Comparison of ENCODE assay signal across 13 mouse cellular contexts in the genomic region with DNA sequence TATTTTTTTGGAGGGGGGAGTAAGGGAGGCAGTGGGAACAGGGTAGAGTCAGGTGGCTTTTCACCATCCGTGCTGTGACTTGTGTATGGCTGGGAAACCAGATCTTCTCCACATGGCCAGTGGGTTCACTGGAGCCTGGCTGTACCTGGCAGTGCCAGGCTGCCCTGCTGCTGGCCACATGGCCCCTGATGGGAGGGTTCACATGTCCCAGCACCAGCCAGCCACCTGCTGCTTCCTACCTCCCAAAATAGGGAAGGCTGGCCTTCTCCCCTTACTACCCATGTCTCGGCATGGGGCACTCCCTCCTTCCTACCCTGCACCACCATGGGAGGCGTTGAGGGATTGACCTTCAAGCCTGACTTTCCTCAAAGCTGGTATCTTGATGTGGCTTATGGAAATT.
A peak's percentile ranks its signal among the peaks of the same experiment; 100 is the strongest.
DNase-seq lines count a peak whose midpoint lies in the region; TF ChIP-seq lines count a peak whose summit lies in the region.
"Had no signal": no experiment of that assay in that cellular context is flagged by ENCODE, and none has a peak within 500 bp of the region (broad histone marks: within the 10 kb centered on the region; RNA-seq: fewer than 3 reads in every experiment).

No protein-coding gene starts in this region.

- peak; percentile 85 for DNase-seq in gastrocnemius, adult 18-20 months (ENCODE audit: low spot score)
- DNase-seq in gastrocnemius, postnatal 4 days (ENCODE audit: low spot score in 2 of 2), result no peak
- peak; percentile 27 for DNase-seq in heart, adult 8-10 months (ENCODE audit: low spot score)
- DNase-seq in heart, postnatal 25 days (ENCODE audit: low spot score), result no peak
- DNase-seq in gastrocnemius, adult 8-10 months (ENCODE audit: low spot score in 2 of 2), result peak; percentile 73 to 87
- no peak for DNase-seq in layer of hippocampus, adult 9-11 months
- DNase-seq: adrenal gland, postnatal 25 days; cerebellum, adult 18-20 months had no signal

- H3K27me3 ChIP-seq in myocyte (ENCODE audit: control insufficient read depth, insufficient read depth, insufficient read length), result no peaks in the 10 kb centered on the region
- H3K27me3 ChIP-seq: embryonic facial prominence, embryonic 13.5 days; hindbrain, embryonic 15.5 days had no signal

- no peaks in the 10 kb centered on the region for H3K36me3 ChIP-seq in myocyte (ENCODE audit: control insufficient read depth, insufficient read depth)
- H3K36me3 ChIP-seq: embryonic facial prominence, embryonic 13.5 days; forebrain, embryonic 12.5 days; heart, embryonic 15.5 days; hindbrain, embryonic 15.5 days had no signal

- no peaks in the 10 kb centered on the region for H3K79me2 ChIP-seq in myocyte (ENCODE audit: control insufficient read depth, insufficient read depth)

- H3K4me2 ChIP-seq in myocyte (ENCODE audit: low read depth), result peak overlapping the region; percentile 58
- H3K4me2 ChIP-seq: embryonic facial prominence, embryonic 13.5 days; forebrain, embryonic 12.5 days; heart, embryonic 15.5 days; hindbrain, embryonic 15.5 days had no signal

- no peak overlapping the region for H3ac ChIP-seq in myocyte (ENCODE audit: control insufficient read depth, insufficient read length)

- intact Hi-C loops in heart, postnatal 25 days (cut with DNase I), result loop anchor here (2.0 kb wide), 1 partner anchor 26 kb away; no protein-coding TSS in a partner anchor

- no peak overlapping the region for H3K4me3 ChIP-seq in myocyte
- H3K4me3 ChIP-seq: embryonic facial prominence, embryonic 13.5 days; forebrain, embryonic 12.5 days; heart, embryonic 15.5 days; hindbrain, embryonic 15.5 days had no signal

- no peak for TF ChIP-seq POLR2A in myocyte (IDR thresholded peaks at IDR 0.05; ENCODE audit: insufficient read length, low read depth)

TF ChIP-seq in myocyte, 11 proteins besides CTCF, POLR2A, EP300 and RAD21:
- peak in 1 of 3 experiments; percentile 77 for TF ChIP-seq MYOD1 (IDR thresholded peaks at IDR 0.05; ENCODE audit: control insufficient read depth in 1 of 3, insufficient read length in 2 of 3, low read depth in 2 of 3)
- TF ChIP-seq MAX (IDR thresholded peaks at IDR 0.05; ENCODE audit: low read depth), result no peak
- peak in 1 of 3 experiments; percentile 40 for TF ChIP-seq MYOG (IDR thresholded peaks at IDR 0.05; ENCODE audit: control insufficient read depth in 1 of 3, insufficient read depth in 1 of 3, insufficient read length in 2 of 3, low read depth in 2 of 3)
- no peak for TF ChIP-seq POLR2AphosphoS2 (IDR thresholded peaks at IDR 0.05; ENCODE audit: insufficient read length, low read depth)
- TF ChIP-seq USF1 (IDR thresholded peaks at IDR 0.05; ENCODE audit: low read depth), result no peak

Comparison
In these comparisons a context has a peak if more than half of its experiments do, and no peak if none do; other contexts are left out.
1. DNase-seq: peak in gastrocnemius, adult 18-20 months (single experiment), heart, adult 8-10 months (single experiment) and gastrocnemius, adult 8-10 months (2 of 2); none in gastrocnemius, postnatal 4 days (0 of 2), heart, postnatal 25 days (single experiment) and layer of hippocampus, adult 9-11 months (single experiment).